Mouse (Mus musculus) hindbrain, embryonic 16.5 days (tissue): ENCODE results near the gene Tspyl3. TPM values are rescaled to one million over a fixed set of nuclear protein-coding genes. Genes with fewer than 3 reads are reported as not detected.
"Not testable (repeated sequence)": the region's sequence is repeated elsewhere in the genome, so short reads cannot be mapped to it uniquely, and the experiment has no call there.

ENCODE experiments used
- ATAC-seq: fragments of 200-750 bp; cut with Nextera tagmentation; 2 replicates; pipeline ENCODE4 v1.8.0; 2017; ENCODE audit warnings: moderate TSS enrichment, moderate library complexity
- H3K27ac ChIP-seq: fragments of 300-500 bp; sonication (generic); 2 replicates; pipeline ENCODE4 v1.5.1; 2014; ENCODE audit warnings: low read depth, mild to moderate bottlenecking, control low read depth, low read length, moderate library complexity
- H3K27me3 ChIP-seq: fragments of 300-500 bp; sonication (generic); replicated peaks from 2 replicates; pipeline ENCODE4 v1.6.1; 2014; ENCODE audit warnings: low read length; ENCODE audit not compliant: control insufficient read depth, insufficient read depth
- H3K36me3 ChIP-seq: fragments of 300-500 bp; sonication (generic); 2 replicates; pipeline ENCODE4 v1.6.1; 2014; ENCODE audit warnings: mild to moderate bottlenecking, low read length, moderate library complexity, mixed read lengths; ENCODE audit not compliant: control insufficient read depth, insufficient read depth
- H3K4me1 ChIP-seq: fragments of 300-500 bp; sonication (generic); 2 replicates; pipeline ENCODE4 v1.6.1; 2014; ENCODE audit warnings: low read depth, low read length; ENCODE audit not compliant: control insufficient read depth, insufficient read depth
- H3K4me2 ChIP-seq: fragments of 300-500 bp; sonication (generic); 2 replicates; pipeline ENCODE4 v1.6.1; 2014; ENCODE audit warnings: mild to moderate bottlenecking, low read length, control low read depth, moderate library complexity
- H3K4me3 ChIP-seq: fragments of 300-500 bp; sonication (generic); 2 replicates; pipeline ENCODE4 v1.5.1; 2014; ENCODE audit warnings: mild to moderate bottlenecking, low read length, control low read depth, moderate library complexity
- H3K9ac ChIP-seq: fragments of 300-500 bp; sonication (generic); 2 replicates; pipeline ENCODE4 v1.6.1; 2014; ENCODE audit warnings: low read depth, mild to moderate bottlenecking, control low read depth, low read length, moderate library complexity
- H3K9me3 ChIP-seq: fragments of 300-500 bp; sonication (generic); 2 replicates; pipeline ENCODE4 v1.6.1; 2014; ENCODE audit warnings: mild to moderate bottlenecking, low read length, moderate library complexity; ENCODE audit not compliant: control insufficient read depth
- WGBS: fragments of 180-500 bp; shearing (Covaris S2); extraction: QIAGEN DNeasy Blood & Tissue Kit; methylation state at CpG from one replicate; pipeline ENCODE4 v1.1.7; 2014; 5-methylcytosine and 5-hydroxymethylcytosine counted together
- polyA plus RNA-seq: library from polyadenylated mRNA; unstranded; fragments of >200 nt; fragmentation: Nextera tagmentation; extraction: Ambion mirVana; gene quantifications from 2 replicates; pipeline ENCODE4 v1.2.1, GENCODE M21; 2015

The Tspyl3 gene
- 51.8 and 53.8 TPM in 2 replicates for polyA plus RNA-seq

GRCm38 (mm10) chr2:153224946-153225594, at the start of gene Tspyl3:
Gene Tspyl3 (minus strand): TSS chr2:153225441.
- H3K4me2 ChIP-seq = peak within 1 kb of the TSS; percentile 77
- H3K9me3 ChIP-seq = no peaks in the 10 kb centered on the region
- H3K27me3 ChIP-seq = no peaks in the 10 kb centered on the region
- 4% methylated on average over 24 of the region's 31 CpGs for WGBS
- H3K27ac ChIP-seq = peak within 1 kb of the TSS; percentile 82
- peak within 1 kb of the TSS; percentile 92 for H3K9ac ChIP-seq
- H3K4me1 ChIP-seq = peaks cover 7% of the 10 kb centered on the region
- peak; percentile 93 for ATAC-seq
- H3K4me3 ChIP-seq = peak within 1 kb of the TSS; percentile 70
- peaks cover 21% of the 10 kb centered on the region for H3K36me3 ChIP-seq

GRCm38 (mm10) chr2:153274919-153275247, 49.6 kb upstream of the Tspyl3 start:
- Histone ChIP-seq H3K9ac (no peak overlapping the region), H3K4me2 (no peak overlapping the region), H3K4me1 (no peaks in the 10 kb centered on the region), H3K4me3 (no peak overlapping the region), H3K27me3 (no peaks in the 10 kb centered on the region), H3K27ac (no peak overlapping the region), H3K36me3 (no peaks in the 10 kb centered on the region), H3K9me3 (no peaks in the 10 kb centered on the region)
- ATAC-seq = no peak
- WGBS = 79% methylated on average over 6 of the region's 6 CpGs

GRCm38 (mm10) chr2:153274200-153274918, 49.1 kb upstream of the Tspyl3 start:
- H3K9me3 ChIP-seq, H3K4me3 ChIP-seq, H3K4me2 ChIP-seq, ATAC-seq, H3K27me3 ChIP-seq, H3K36me3 ChIP-seq, H3K9ac ChIP-seq, H3K27ac ChIP-seq, H3K4me1 ChIP-seq: not testable (repeated sequence)
- 83% methylated on average over 6 of the region's 6 CpGs for WGBS

GRCm38 (mm10) chr2:153270231-153270915, 45.1 kb upstream of the Tspyl3 start:
- not testable (repeated sequence) for ATAC-seq, H3K27ac ChIP-seq, H3K9ac ChIP-seq, H3K4me2 ChIP-seq, H3K27me3 ChIP-seq, H3K9me3 ChIP-seq, H3K4me1 ChIP-seq, H3K4me3 ChIP-seq
- H3K36me3 ChIP-seq = peaks cover 11% of the 10 kb centered on the region
- 80% methylated on average over 8 of the region's 8 CpGs for WGBS

- Histone ChIP-seq H3K9me3 (no peaks in the 10 kb centered on the region), H3K27me3 (no peaks in the 10 kb centered on the region), H3K27ac (no peak overlapping the region), H3K4me2 (no peak overlapping the region), H3K4me3 (no peak overlapping the region), H3K36me3 (peaks cover 25% of the 10 kb centered on the region), H3K9ac (no peak overlapping the region), H3K4me1 (no peaks in the 10 kb centered on the region)
- WGBS = 73% methylated on average over 2 of the region's 2 CpGs
- ATAC-seq = no peak
Measured at GRCm38 (mm10) chr2:153267331-153267730, 42.1 kb upstream of the Tspyl3 start.

- Histone ChIP-seq H3K9ac (no peak overlapping the region), H3K4me2 (no peak overlapping the region), H3K4me1 (no peaks in the 10 kb centered on the region), H3K9me3 (no peaks in the 10 kb centered on the region), H3K4me3 (no peak overlapping the region), H3K36me3 (peaks cover 29% of the 10 kb centered on the region), H3K27ac (no peak overlapping the region), H3K27me3 (no peaks in the 10 kb centered on the region)
- 95% methylated on average over 7 of the region's 7 CpGs for WGBS
- ATAC-seq = no peak
Measured at GRCm38 (mm10) chr2:153263053-153263452, 37.8 kb upstream of the Tspyl3 start.

- no peak overlapping the region for H3K4me2 ChIP-seq
- no peaks in the 10 kb centered on the region for H3K4me1 ChIP-seq
- WGBS = 82% methylated on average over 3 of the region's 3 CpGs
- no peaks in the 10 kb centered on the region for H3K9me3 ChIP-seq
- H3K4me3 ChIP-seq = no peak overlapping the region
- H3K9ac ChIP-seq = no peak overlapping the region
- peaks cover 16% of the 10 kb centered on the region for H3K36me3 ChIP-seq
- no peak overlapping the region for H3K27ac ChIP-seq
- ATAC-seq = no peak
- no peaks in the 10 kb centered on the region for H3K27me3 ChIP-seq
Measured at GRCm38 (mm10) chr2:153259864-153260674, 34.8 kb upstream of the Tspyl3 start.

GRCm38 (mm10) chr2:153259030-153259863, 34.0 kb upstream of the Tspyl3 start:
- no peaks in the 10 kb centered on the region for H3K9me3 ChIP-seq
- H3K36me3 ChIP-seq = peaks cover 10% of the 10 kb centered on the region
- H3K4me1 ChIP-seq = no peaks in the 10 kb centered on the region
- no peak overlapping the region for H3K9ac ChIP-seq
- H3K27me3 ChIP-seq = no peaks in the 10 kb centered on the region
- H3K27ac ChIP-seq = no peak overlapping the region
- no peak for ATAC-seq
- no peak overlapping the region for H3K4me2 ChIP-seq
- 88% methylated on average over 12 of the region's 12 CpGs for WGBS
- H3K4me3 ChIP-seq = no peak overlapping the region
